Mouse (Mus musculus) hindbrain, embryonic 13.5 days (tissue): ENCODE measurements around the gene Gm48551. TPM values are rescaled to one million over a fixed set of nuclear protein-coding genes. Genes with fewer than 3 reads are reported as not detected.
A peak's percentile ranks its signal among the peaks of the same experiment; 100 is the strongest.

Experiments used
- ATAC-seq: fragments of 200-750 bp; cut with Nextera tagmentation; 2 replicates; pipeline ENCODE4 v1.8.0; 2017; ENCODE audit warnings: moderate TSS enrichment; ENCODE audit not compliant: low FRiP score
- H3K27ac ChIP-seq: fragments of 300-500 bp; sonication (generic); 2 replicates; pipeline ENCODE4 v1.5.1; 2015; ENCODE audit warnings: inconsistent platforms, mild to moderate bottlenecking, moderate library complexity
- H3K27me3 ChIP-seq: fragments of 300-500 bp; sonication (generic); 2 replicates; pipeline ENCODE4 v1.6.1; 2015; ENCODE audit warnings: mild to moderate bottlenecking, inconsistent platforms
- H3K36me3 ChIP-seq: fragments of 300-500 bp; sonication (generic); 2 replicates; pipeline ENCODE4 v1.6.1; 2015; ENCODE audit warnings: mild to moderate bottlenecking, inconsistent platforms
- H3K4me1 ChIP-seq: fragments of 300-500 bp; sonication (generic); replicated peaks from 2 replicates; pipeline ENCODE4 v1.6.1; 2015; ENCODE audit warnings: inconsistent platforms
- H3K4me2 ChIP-seq: fragments of 300-500 bp; sonication (generic); 2 replicates; pipeline ENCODE4 v1.6.1; 2015; ENCODE audit warnings: inconsistent platforms, mild to moderate bottlenecking, moderate library complexity
- H3K4me3 ChIP-seq: fragments of 300-500 bp; sonication (generic); 2 replicates; pipeline ENCODE4 v1.5.1; 2015; ENCODE audit warnings: mild to moderate bottlenecking, inconsistent platforms
- H3K9ac ChIP-seq: fragments of 300-500 bp; sonication (generic); 2 replicates; pipeline ENCODE4 v1.6.1; 2015; ENCODE audit warnings: mild to moderate bottlenecking, inconsistent platforms
- H3K9me3 ChIP-seq: fragments of 300-500 bp; sonication (generic); 2 replicates; pipeline ENCODE4 v1.6.1; 2016; ENCODE audit warnings: inconsistent platforms
- WGBS: fragments of 180-500 bp; shearing (Covaris S2); methylation state at CpG from one replicate; pipeline ENCODE4 v1.1.7; 2015; 5-methylcytosine and 5-hydroxymethylcytosine counted together
- polyA plus RNA-seq: library from polyadenylated mRNA; unstranded; fragments of >200 nt; fragmentation: Nextera tagmentation; extraction: Ambion mirVana; gene quantifications from 2 replicates; pipeline ENCODE4 v1.2.1, GENCODE M21; 2015

Gm48551 gene
- polyA plus RNA-seq, 1 experiment from 2014 or later, result 6.5 TPM

DNA sequence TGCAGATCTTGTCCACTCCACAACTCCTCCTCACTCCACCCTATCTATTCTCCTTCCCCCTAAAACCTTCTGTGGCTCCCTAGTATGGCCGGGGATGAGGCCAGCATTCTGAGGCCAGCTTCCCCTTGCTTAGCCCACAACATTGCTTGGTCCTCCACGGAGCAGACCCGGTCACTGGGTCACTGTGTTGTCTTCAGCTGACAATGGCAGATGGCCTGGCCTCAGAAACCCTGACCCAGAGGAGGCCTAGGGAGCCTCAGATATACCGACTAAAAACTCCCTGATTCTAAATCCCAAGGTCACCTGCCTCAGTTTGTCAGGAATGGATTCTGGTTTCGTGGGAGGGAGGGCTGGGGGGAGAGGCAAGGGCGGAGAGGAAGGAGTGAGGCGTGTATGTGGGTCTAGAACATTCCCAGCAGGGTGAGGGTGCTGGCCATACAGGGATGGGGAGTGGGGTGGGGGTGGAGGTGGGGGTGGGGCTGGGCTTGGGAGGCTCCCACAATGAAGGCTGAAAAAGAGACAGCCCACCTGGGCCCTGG, 18.0 kb downstream of the Gm48551 start:
- H3K4me1 ChIP-seq, result peaks cover 78% of the 10 kb centered on the region
- peak overlapping the region; percentile 17; the same call in 1 of the 2 replicates for H3K4me2 ChIP-seq
- H3K9me3 ChIP-seq, result no peaks in the 10 kb centered on the region
- peak overlapping the region; percentile 43; the same call in 1 of the 2 replicates for H3K9ac ChIP-seq
- H3K27me3 ChIP-seq, result peaks cover 30% of the 10 kb centered on the region
- H3K4me3 ChIP-seq, result no peak overlapping the region
- H3K36me3 ChIP-seq, result peaks cover 59% of the 10 kb centered on the region
- WGBS, result 15% methylated on average over 7 of the region's 7 CpGs
- H3K27ac ChIP-seq, result peak overlapping the region; percentile 92
- no peak; the same call in 1 of the 2 replicates for ATAC-seq

DNA sequence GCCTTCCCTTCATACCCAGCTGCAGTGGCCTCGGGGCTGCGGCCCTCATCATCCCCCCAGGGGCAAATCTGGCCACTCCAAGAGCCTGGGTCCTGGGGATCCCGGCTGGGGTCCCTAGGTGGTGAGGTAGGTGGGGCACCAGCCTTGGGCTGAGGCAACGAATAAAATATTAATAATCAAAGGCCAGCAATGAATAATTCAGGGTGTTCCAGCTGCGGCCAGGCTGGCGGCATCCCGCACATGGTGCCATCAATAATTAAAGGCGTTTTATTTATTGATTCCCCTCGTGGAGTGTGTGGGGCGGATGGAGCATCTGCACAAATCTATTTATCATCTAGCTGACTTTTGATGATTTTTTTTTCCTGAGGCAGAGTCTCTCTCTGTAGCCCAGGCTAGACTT, 19.2 kb downstream of the Gm48551 start:
- H3K9me3 ChIP-seq, result no peaks in the 10 kb centered on the region
- H3K4me2 ChIP-seq, result no peak overlapping the region
- no peak overlapping the region for H3K9ac ChIP-seq
- ATAC-seq, result no peak
- 34% methylated on average over 10 of the region's 10 CpGs for WGBS
- H3K36me3 ChIP-seq, result peaks cover 64% of the 10 kb centered on the region
- H3K4me1 ChIP-seq, result peaks cover 79% of the 10 kb centered on the region
- peaks cover 39% of the 10 kb centered on the region for H3K27me3 ChIP-seq
- H3K4me3 ChIP-seq, result no peak overlapping the region
- peak overlapping the region; percentile 92 for H3K27ac ChIP-seq

DNA sequence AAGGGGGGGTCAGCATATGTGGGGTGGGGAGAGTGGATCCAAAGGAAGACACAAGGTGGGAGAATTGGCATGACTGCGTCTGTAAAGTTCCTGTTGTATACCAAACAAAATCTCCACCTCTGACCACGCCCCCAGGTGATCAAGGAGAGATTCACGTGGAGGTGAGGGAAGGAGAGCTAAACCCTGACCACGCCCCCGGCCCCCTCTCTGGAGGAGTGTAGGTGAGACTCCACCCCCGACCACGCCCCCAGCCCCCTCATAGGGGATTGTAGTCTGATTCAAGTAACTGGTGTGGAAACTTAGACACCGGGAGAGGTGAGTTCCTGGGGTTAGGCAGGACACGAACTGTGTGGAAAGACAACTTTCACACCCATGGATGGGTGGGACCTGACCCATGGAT, 19.8 kb downstream of the Gm48551 start:
- peaks cover 85% of the 10 kb centered on the region for H3K4me1 ChIP-seq
- H3K27ac ChIP-seq, result peak overlapping the region; percentile 13; the same call in 1 of the 2 replicates
- no peak overlapping the region for H3K9ac ChIP-seq
- no peak overlapping the region for H3K4me3 ChIP-seq
- no peaks in the 10 kb centered on the region for H3K9me3 ChIP-seq
- no peak for ATAC-seq
- H3K27me3 ChIP-seq, result peaks cover 44% of the 10 kb centered on the region
- peaks cover 66% of the 10 kb centered on the region for H3K36me3 ChIP-seq
- H3K4me2 ChIP-seq, result no peak overlapping the region
- 17% methylated on average over 9 of the region's 9 CpGs for WGBS

DNA sequence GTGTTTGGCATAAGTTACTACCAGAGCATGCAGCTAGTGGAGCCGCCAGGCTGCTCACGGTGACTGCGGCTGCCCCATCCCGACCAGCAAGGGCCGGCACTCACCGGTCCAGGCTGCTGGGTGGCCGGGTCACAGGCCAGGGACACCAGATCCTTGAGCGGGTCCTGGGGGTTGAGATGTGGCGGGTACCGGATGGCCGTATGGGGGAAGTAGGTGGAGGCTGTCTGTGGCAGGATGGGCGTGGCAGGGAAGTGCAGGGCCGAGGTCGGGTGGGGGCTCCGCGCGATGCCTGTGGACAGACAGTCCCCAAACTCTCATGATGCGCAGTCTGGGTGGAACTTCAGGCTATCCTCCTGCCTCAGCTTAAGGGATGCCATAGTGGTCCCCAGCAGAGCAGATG, 20.5 kb downstream of the Gm48551 start:
- Histone ChIP-seq H3K4me1 (peaks cover 86% of the 10 kb centered on the region), H3K9me3 (no peaks in the 10 kb centered on the region), H3K27me3 (peaks cover 47% of the 10 kb centered on the region), H3K27ac (no peak overlapping the region), H3K36me3 (peaks cover 59% of the 10 kb centered on the region), H3K4me2 (no peak overlapping the region), H3K9ac (0 out of 2 replicates have a peak overlapping the region, but pooled peaks have one; percentile 43), H3K4me3 (no peak overlapping the region)
- 56% methylated on average over 18 of the region's 18 CpGs for WGBS
- ATAC-seq, result no peak

DNA sequence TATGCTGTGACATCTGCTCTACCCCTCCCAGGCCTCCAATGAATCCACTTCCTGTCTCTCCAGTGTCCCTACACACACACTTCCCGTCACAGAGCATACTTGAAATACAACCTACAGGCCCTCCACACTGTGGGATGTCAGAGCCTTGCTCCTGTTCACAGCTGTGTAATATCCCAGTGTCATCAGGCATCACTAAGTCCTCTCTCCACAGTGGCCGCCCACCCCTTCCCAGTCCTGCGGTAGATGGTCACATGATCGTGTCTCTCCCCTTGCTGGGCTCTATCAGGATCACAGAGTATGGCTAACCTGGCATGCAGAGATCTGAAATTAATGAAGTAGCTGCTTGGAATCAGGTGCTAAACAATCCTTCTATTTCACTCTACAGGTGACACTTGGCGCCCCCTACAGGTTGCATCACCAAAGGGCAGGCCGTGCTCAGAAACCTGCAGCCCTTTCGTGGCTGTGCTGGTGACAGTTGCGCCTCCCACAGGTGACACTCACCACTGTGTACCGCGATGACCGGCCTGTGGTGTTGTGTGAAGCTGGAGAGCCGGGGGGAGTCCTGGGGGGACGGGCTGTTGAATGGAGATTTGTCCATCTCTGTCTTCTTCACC, 21.4 kb downstream of the Gm48551 start:
- no peak overlapping the region for H3K4me2 ChIP-seq
- WGBS, result 39% methylated on average over 13 of the region's 13 CpGs

DNA sequence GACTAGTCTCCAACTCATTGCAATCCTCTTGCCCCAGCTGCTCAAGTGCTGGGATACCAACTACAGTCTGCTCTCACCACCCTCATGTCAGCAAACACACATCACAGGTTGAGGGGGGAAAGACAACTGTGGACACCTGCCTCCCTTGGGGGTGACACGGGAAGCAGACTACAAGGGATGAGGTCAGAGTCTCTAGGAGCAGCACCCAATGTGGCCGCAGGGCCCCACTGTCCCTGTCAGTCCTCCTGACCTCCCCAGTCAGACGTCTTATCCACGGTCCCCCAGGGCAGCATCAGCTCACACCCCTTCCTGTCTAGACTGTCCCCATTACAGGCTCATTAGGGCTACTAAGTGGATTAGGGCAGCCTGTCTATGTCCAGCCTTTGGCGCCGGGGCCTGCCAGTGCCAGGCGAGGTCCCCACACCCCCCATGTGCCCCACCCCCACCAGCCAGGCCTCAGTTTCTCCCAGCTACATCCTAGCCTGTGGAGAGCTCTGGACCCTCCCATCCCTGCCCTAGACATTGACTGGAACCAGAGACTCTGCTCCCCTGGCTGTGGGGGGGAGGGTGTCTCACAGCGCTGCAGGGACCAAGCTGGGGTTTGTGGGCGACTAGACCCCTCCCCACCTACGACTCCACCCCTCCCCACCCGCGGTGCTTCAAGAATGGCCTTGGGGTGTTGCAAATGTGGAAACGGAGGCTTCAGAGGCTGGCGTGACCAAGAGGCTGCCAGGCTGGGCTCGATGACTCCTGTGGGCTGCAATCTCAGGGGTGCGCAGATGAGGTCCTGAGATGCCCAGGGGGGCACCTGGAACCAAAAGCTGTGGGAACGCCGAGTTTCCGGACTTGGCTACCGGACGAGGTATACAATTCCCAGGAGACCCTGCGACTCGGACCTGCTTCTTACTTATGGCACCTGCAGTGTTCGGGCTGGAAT, 22.5 kb downstream of the Gm48551 start:
- no peaks in the 10 kb centered on the region for H3K9me3 ChIP-seq
- no peak for ATAC-seq
- peak overlapping the region; percentile 45 for H3K4me2 ChIP-seq
- peak overlapping the region; percentile 25 for H3K4me3 ChIP-seq
- WGBS, result 24% methylated on average over 24 of the region's 24 CpGs
- peaks cover 47% of the 10 kb centered on the region for H3K36me3 ChIP-seq
- H3K27ac ChIP-seq, result peak overlapping the region; percentile 35; the same call in 1 of the 2 replicates
- H3K27me3 ChIP-seq, result peaks cover 47% of the 10 kb centered on the region
- H3K9ac ChIP-seq, result peak overlapping the region; percentile 53; the same call in 1 of the 2 replicates
- peaks cover 86% of the 10 kb centered on the region for H3K4me1 ChIP-seq

More for the DNA sequence above, 21.4 kb downstream of the Gm48551 start:
- no peak overlapping the region for H3K4me3 ChIP-seq
- peaks cover 50% of the 10 kb centered on the region for H3K36me3 ChIP-seq
- H3K27me3 ChIP-seq, result peaks cover 47% of the 10 kb centered on the region
- peaks cover 86% of the 10 kb centered on the region for H3K4me1 ChIP-seq
- H3K27ac ChIP-seq, result no peak overlapping the region
- no peak for ATAC-seq
- no peaks in the 10 kb centered on the region for H3K9me3 ChIP-seq
- H3K9ac ChIP-seq, result no peak overlapping the region

DNA sequence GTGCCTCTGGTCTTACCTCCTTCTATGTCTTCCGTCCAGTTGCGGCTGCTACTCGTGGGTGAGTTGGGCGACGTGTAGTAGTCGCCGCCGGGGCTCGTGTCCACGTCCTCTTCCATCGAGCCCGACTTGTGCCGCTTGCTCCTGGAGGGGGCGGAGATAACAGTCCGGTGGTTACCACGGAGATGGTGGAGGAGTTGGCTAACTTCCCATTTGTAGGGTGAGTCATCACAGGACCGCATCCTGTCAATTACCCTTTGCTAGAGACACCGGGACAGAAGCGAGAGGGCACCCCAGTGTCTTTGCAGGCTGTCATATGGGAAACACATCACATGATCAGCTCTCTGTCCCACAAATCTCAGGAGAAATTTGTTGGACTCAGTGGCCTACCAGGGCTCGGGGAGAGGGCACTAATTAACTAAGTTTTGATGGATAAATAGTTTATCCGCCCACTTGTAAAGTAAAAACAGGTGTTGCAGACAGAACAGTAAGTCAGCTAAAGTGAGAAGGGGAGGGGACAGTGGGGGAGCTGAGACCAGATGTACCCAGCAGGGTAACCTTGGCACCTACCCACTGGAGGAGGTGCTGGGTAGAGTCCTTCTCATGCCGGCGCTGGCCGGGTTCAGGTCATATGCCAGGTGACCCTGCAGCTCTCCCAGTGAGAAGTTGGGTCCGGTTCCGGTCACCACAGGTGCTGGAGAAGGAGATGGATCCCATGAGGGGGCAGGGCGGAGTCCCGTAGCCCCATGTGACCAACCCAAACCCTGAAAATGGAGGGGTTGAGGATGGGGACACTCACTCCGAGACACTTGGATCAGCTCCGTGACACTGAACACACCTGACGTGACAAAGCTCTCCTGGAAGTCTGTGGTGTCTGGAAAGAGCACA, 23.5 kb downstream of the Gm48551 start:
- Histone ChIP-seq H3K4me3 (peak overlapping the region; percentile 25), H3K36me3 (peaks cover 54% of the 10 kb centered on the region), H3K27me3 (peaks cover 47% of the 10 kb centered on the region), H3K27ac (peak overlapping the region; percentile 35; the same call in 1 of the 2 replicates), H3K4me1 (peaks cover 86% of the 10 kb centered on the region), H3K4me2 (peak overlapping the region; percentile 45), H3K9me3 (no peaks in the 10 kb centered on the region), H3K9ac (peak overlapping the region; percentile 53; the same call in 1 of the 2 replicates)
- 20% methylated on average over 31 of the region's 31 CpGs for WGBS
- ATAC-seq, result no peak

DNA sequence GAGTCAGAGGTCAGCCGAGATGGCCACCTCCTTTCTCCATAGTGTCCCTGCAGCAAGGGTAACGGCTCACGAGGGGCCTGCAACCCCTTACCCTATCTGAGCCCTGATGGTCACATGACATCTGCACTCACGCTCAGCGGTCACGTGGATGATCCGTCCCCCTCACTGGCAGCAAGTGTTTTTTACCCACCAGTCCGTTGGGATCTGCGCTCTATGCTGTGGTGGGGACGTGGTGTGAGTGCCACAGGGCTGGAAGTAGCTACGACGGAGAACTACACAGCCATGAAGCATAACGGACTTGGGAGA, 24.1 kb downstream of the Gm48551 start:
- Histone ChIP-seq H3K9me3 (no peaks in the 10 kb centered on the region), H3K4me1 (peaks cover 85% of the 10 kb centered on the region), H3K27me3 (peaks cover 47% of the 10 kb centered on the region), H3K9ac (no peak overlapping the region), H3K4me2 (no peak overlapping the region), H3K4me3 (no peak overlapping the region), H3K27ac (peak overlapping the region; percentile 9; the same call in 1 of the 2 replicates), H3K36me3 (peaks cover 52% of the 10 kb centered on the region)
- no peak for ATAC-seq
- WGBS, result 45% methylated on average over 13 of the region's 13 CpGs

DNA sequence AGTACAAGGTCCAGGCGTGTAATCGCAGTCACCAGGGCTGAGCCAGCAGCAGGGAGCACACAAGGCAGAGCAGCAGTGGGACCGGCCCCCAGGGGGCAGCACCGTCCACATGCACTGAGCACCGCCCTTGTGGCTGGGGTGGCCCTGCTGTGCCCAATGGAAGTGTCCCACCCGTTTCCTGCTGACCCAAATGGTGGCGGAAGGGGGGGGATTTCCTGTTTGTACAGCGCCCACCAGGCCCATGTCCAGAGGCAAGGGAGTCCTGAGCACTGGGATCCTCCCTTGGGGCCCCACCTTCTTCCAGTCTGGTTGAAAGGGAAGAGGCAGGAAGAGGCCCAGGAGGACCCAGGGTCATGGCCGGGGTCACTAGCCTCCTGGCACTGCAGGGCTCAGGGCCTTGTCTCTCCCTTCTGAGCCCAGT, 24.6 kb downstream of the Gm48551 start:
- no peak overlapping the region for H3K4me3 ChIP-seq
- H3K36me3 ChIP-seq, result peaks cover 50% of the 10 kb centered on the region
- H3K27ac ChIP-seq, result peak overlapping the region; percentile 9; the same call in 1 of the 2 replicates
- no peaks in the 10 kb centered on the region for H3K9me3 ChIP-seq
- no peak overlapping the region for H3K4me2 ChIP-seq
- ATAC-seq, result no peak
- peaks cover 47% of the 10 kb centered on the region for H3K27me3 ChIP-seq
- H3K4me1 ChIP-seq, result peaks cover 86% of the 10 kb centered on the region
- H3K9ac ChIP-seq, result no peak overlapping the region
- 14% methylated on average over 9 of the region's 9 CpGs for WGBS

DNA sequence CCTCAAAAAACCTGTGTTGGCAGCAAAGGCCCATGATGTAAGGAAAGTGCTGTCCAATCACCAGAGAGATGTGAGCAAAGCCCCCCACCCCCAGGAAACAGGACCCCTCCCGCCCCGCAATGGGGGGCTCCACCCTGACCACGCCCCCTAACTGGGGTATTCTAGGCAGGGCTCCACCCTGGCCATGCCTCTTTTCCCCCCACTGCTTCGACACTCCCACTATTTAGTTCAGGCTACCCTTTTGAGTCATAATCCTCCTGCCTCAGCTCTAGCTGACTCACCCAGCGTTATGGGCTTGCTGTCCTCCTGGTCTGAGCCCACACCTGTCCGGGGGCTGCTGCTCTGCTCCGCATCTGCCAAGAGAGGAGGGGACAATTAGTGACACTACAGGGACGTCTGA, 25.1 kb downstream of the Gm48551 start:
- H3K9ac ChIP-seq, result no peak overlapping the region
- no peaks in the 10 kb centered on the region for H3K9me3 ChIP-seq
- no peak for ATAC-seq
- peaks cover 47% of the 10 kb centered on the region for H3K27me3 ChIP-seq
- peaks cover 88% of the 10 kb centered on the region for H3K4me1 ChIP-seq
- H3K4me2 ChIP-seq, result 0 out of 2 replicates have a peak overlapping the region, but pooled peaks have one; percentile 4
- H3K27ac ChIP-seq, result no peak overlapping the region
- peaks cover 50% of the 10 kb centered on the region for H3K36me3 ChIP-seq
- H3K4me3 ChIP-seq, result no peak overlapping the region
- 13% methylated on average over 8 of the region's 8 CpGs for WGBS

DNA sequence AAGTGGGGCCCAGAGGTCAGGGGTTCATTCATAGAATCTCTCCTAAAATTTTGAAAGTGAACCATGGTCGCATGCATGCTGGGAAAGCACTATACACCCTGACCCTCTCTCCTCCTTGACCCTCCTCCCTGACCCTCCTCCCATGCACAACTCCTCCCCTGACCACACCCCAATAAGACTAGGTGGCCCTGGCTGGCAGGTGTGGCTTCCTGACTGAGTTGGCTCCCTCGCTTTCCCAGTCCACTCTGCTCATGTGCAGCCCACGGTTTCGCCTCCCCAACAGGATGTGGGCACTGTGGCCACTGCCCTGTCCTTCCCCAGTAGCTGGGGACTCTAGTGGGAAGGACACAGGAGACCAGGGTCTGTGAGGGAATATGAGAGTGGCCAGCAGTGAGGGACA, 26.1 kb downstream of the Gm48551 start:
- H3K27me3 ChIP-seq, result peaks cover 40% of the 10 kb centered on the region
- no peak overlapping the region; the same call in 1 of the 2 replicates for H3K9ac ChIP-seq
- H3K9me3 ChIP-seq, result no peaks in the 10 kb centered on the region
- H3K27ac ChIP-seq, result peak overlapping the region; percentile 77
- peaks cover 42% of the 10 kb centered on the region for H3K36me3 ChIP-seq
- no peak overlapping the region for H3K4me2 ChIP-seq
- peaks cover 94% of the 10 kb centered on the region for H3K4me1 ChIP-seq
- WGBS, result 72% methylated on average over 4 of the region's 4 CpGs
- no peak for ATAC-seq
- no peak overlapping the region for H3K4me3 ChIP-seq
